Mouse (Mus musculus) liver, postnatal 0 days (tissue): ENCODE measurements around the gene Atp8a2. TPM values are rescaled to one million over a fixed set of nuclear protein-coding genes. Genes with fewer than 3 reads are reported as not detected.
A peak's percentile ranks its signal among the peaks of the same experiment; 100 is the strongest.

Source experiments
- ATAC-seq: fragments of 200-750 bp; cut with Nextera tagmentation; 2 replicates; pipeline ENCODE4 v1.8.0; 2017; ENCODE audit warnings: mild to moderate bottlenecking, moderate library complexity
- DNase-seq: peaks from one replicate; pipeline ENCODE4 v3.0.0-alpha.2; 2016
- H3K27ac ChIP-seq: fragments of 300-500 bp; sonication (generic); 2 replicates; pipeline ENCODE4 v1.5.1; 2014; ENCODE audit warnings: antibody characterized with exemption, moderate library complexity, mild to moderate bottlenecking, low read depth
- H3K27me3 ChIP-seq: fragments of 300-500 bp; sonication (generic); 2 replicates; pipeline ENCODE4 v1.6.1; 2014; ENCODE audit warnings: low read length, control low read depth, mixed read lengths; ENCODE audit not compliant: insufficient read depth
- H3K36me3 ChIP-seq: fragments of 300-500 bp; sonication (generic); replicated peaks from 2 replicates; pipeline ENCODE4 v1.6.1; 2014; ENCODE audit warnings: mild to moderate bottlenecking, control low read depth, low read length, moderate library complexity, mixed read lengths; ENCODE audit not compliant: insufficient read depth
- H3K4me1 ChIP-seq: fragments of 300-500 bp; sonication (generic); 2 replicates; pipeline ENCODE4 v1.6.1; 2014; ENCODE audit warnings: antibody characterized with exemption, mild to moderate bottlenecking, control low read depth; ENCODE audit not compliant: insufficient read depth
- H3K4me2 ChIP-seq: fragments of 300-500 bp; sonication (generic); 2 replicates; pipeline ENCODE4 v1.6.1; 2014; ENCODE audit warnings: low read depth, mild to moderate bottlenecking, low read length, moderate library complexity, mixed read lengths
- H3K4me3 ChIP-seq: fragments of 300-500 bp; sonication (generic); 2 replicates; pipeline ENCODE4 v1.5.1; 2014; ENCODE audit warnings: low read depth, low read length
- H3K9ac ChIP-seq: fragments of 300-500 bp; sonication (generic); replicated peaks from 2 replicates; pipeline ENCODE4 v1.6.1; 2014; ENCODE audit warnings: mild to moderate bottlenecking, moderate library complexity
- H3K9me3 ChIP-seq: fragments of 300-500 bp; sonication (generic); 2 replicates; pipeline ENCODE4 v1.6.1; 2016; ENCODE audit warnings: mild to moderate bottlenecking, control low read depth, low read length, mixed read lengths
- CTCF ChIP-seq: sonication (generic); IDR thresholded peaks from 2 replicates; pipeline ENCODE4 v1.5.1; 2016; ENCODE audit warnings: antibody characterized with exemption, low read depth
- EP300 ChIP-seq: IDR thresholded peaks from 2 replicates; pipeline ENCODE4 v1.6.1; 2016; ENCODE audit warnings: antibody characterized with exemption, low read depth, mild to moderate bottlenecking
- WGBS: fragments of 180-500 bp; shearing (Covaris S2); extraction: QIAGEN DNeasy Blood & Tissue Kit; methylation state at CpG from one replicate; pipeline ENCODE4 v1.1.7; 2014; ENCODE audit not compliant: insufficient replicate concordance; 5-methylcytosine and 5-hydroxymethylcytosine counted together
- polyA plus RNA-seq: library from polyadenylated mRNA; unstranded; fragments of >200 nt; fragmentation: Nextera tagmentation; extraction: Ambion mirVana; gene quantifications from 2 replicates; pipeline ENCODE4 v1.2.1, GENCODE M21; 2015

The Atp8a2 gene
- polyA plus RNA-seq, 1 experiment from 2014 or later = 7.5 TPM

GRCm38 (mm10) chr14:60181306-60181705 lies 15.7 kb downstream of the Atp8a2 start:
- H3K27me3 ChIP-seq = peaks cover 5% of the 10 kb centered on the region; the same call in 1 of the 2 replicates
- DNase-seq = no peak
- 87% methylated on average over 2 of the region's 2 CpGs for WGBS
- H3K4me1 ChIP-seq = peaks cover 12% of the 10 kb centered on the region
- H3K36me3 ChIP-seq = no peaks in the 10 kb centered on the region
- no peak overlapping the region for H3K27ac ChIP-seq
- ATAC-seq = no peak
- H3K9me3 ChIP-seq = no peaks in the 10 kb centered on the region
- TF ChIP-seq EP300 = no peak
- H3K9ac ChIP-seq = no peak overlapping the region
- H3K4me2 ChIP-seq = no peak overlapping the region
- H3K4me3 ChIP-seq = no peak overlapping the region

DNA sequence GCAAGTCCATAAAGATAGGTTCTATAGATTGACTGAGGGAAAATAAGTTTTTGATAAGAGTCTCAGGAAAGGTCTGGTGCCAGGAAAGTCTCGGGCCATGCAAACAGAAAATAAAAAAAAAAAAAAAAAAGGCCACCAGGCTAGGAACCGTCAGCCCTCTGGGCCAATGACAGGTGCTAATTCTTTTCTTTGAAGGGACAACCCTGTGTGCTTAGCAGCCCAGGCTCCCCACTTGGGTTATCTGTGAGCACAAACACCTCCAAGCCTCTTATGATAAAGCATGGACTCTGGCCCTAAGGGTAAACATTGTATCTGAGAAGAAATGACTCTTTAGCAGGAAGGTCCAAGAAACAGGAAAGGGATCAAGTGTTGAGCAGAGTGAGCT lies 18.4 kb downstream of the Atp8a2 start:
- Histone ChIP-seq H3K4me3 (peak overlapping the region; percentile 71), H3K27ac (peak overlapping the region; percentile 84; the same call in 1 of the 2 replicates)
- ATAC-seq = no peak

GRCm38 (mm10) chr14:60177614-60178570 lies 19.1 kb downstream of the Atp8a2 start:
- H3K9me3 ChIP-seq = no peaks in the 10 kb centered on the region
- peaks cover 21% of the 10 kb centered on the region for H3K4me1 ChIP-seq
- no peaks in the 10 kb centered on the region for H3K36me3 ChIP-seq
- 7% methylated on average over 32 of the region's 37 CpGs for WGBS
- ATAC-seq = peak; percentile 35; the same call in 1 of the 2 replicates
- H3K4me2 ChIP-seq = peak overlapping the region; percentile 81
- peak overlapping the region; percentile 60 for H3K9ac ChIP-seq
- DNase-seq = no peak
- peak overlapping the region; percentile 84 for H3K27ac ChIP-seq
- peak overlapping the region; percentile 71 for H3K4me3 ChIP-seq
- H3K27me3 ChIP-seq = peaks cover 5% of the 10 kb centered on the region; the same call in 1 of the 2 replicates
- TF ChIP-seq CTCF (no peak), EP300 (no peak)

More for the DNA sequence above, 18.4 kb downstream of the Atp8a2 start:
- Histone ChIP-seq H3K27me3 (peaks cover 5% of the 10 kb centered on the region; the same call in 1 of the 2 replicates), H3K4me2 (peak overlapping the region; percentile 81), H3K9ac (0 out of 2 replicates have a peak overlapping the region, but pooled peaks have one; percentile 11), H3K9me3 (no peaks in the 10 kb centered on the region), H3K36me3 (no peaks in the 10 kb centered on the region), H3K4me1 (peaks cover 21% of the 10 kb centered on the region)
- no peak for DNase-seq
- no peak for TF ChIP-seq EP300
- no peak for TF ChIP-seq CTCF
- 18% methylated on average over 2 of the region's 2 CpGs for WGBS

- peak overlapping the region; percentile 60 for H3K9ac ChIP-seq
- peak overlapping the region; percentile 84 for H3K27ac ChIP-seq
- DNase-seq = peak; percentile 81
These were observed 19.9 kb downstream of the Atp8a2 start for GRCm38 (mm10) chr14:60176891-60177613.

GRCm38 (mm10) chr14:60176469-60176890 lies 20.5 kb downstream of the Atp8a2 start:
- Histone ChIP-seq H3K9ac (peak overlapping the region; percentile 60), H3K4me3 (peak overlapping the region; percentile 71)
- WGBS = 16% methylated on average over 9 of the region's 9 CpGs

More at GRCm38 (mm10) chr14:60176891-60177613, 19.9 kb downstream of the Atp8a2 start:
- H3K36me3 ChIP-seq = no peaks in the 10 kb centered on the region
- peak overlapping the region; percentile 71 for H3K4me3 ChIP-seq
- TF ChIP-seq EP300 = no peak
- TF ChIP-seq CTCF = no peak
- H3K27me3 ChIP-seq = peaks cover 5% of the 10 kb centered on the region; the same call in 1 of the 2 replicates
- peak; percentile 87 for ATAC-seq
- no peaks in the 10 kb centered on the region for H3K9me3 ChIP-seq
- WGBS = 2% methylated on average over 65 of the region's 84 CpGs
- H3K4me2 ChIP-seq = peak overlapping the region; percentile 81
- peaks cover 21% of the 10 kb centered on the region for H3K4me1 ChIP-seq

More at GRCm38 (mm10) chr14:60176469-60176890, 20.5 kb downstream of the Atp8a2 start:
- peaks cover 5% of the 10 kb centered on the region; the same call in 1 of the 2 replicates for H3K27me3 ChIP-seq
- H3K36me3 ChIP-seq = no peaks in the 10 kb centered on the region
- no peak for DNase-seq
- TF ChIP-seq CTCF (no peak), EP300 (no peak)
- H3K9me3 ChIP-seq = no peaks in the 10 kb centered on the region
- peak overlapping the region; percentile 84 for H3K27ac ChIP-seq
- H3K4me2 ChIP-seq = peak overlapping the region; percentile 81
- peak; percentile 47 for ATAC-seq
- H3K4me1 ChIP-seq = peaks cover 21% of the 10 kb centered on the region
